Mouse (Mus musculus) C2C12 (cell line): ENCODE measurements at regions not wholly inside any gene's neighbourhood (a gene's known extent, or its start where the extent isn't known, plus 50 kb on each side); places are given as distances from the start of the nearest gene placed in this dataset.

ENCODE experiments used
- H3K27me3 ChIP-seq: one replicate; pipeline ENCODE4 v1.6.1; 2011; ENCODE audit not compliant: control insufficient read depth, insufficient read depth, insufficient read length
- H3K36me3 ChIP-seq: one replicate; pipeline ENCODE4 v1.6.1; 2011; ENCODE audit not compliant: control insufficient read depth, insufficient read depth
- H3K4me3 ChIP-seq: one replicate; pipeline ENCODE4 v1.5.1; 2011; ENCODE audit warnings: mild to moderate bottlenecking, control low read depth; ENCODE audit not compliant: poor library complexity, insufficient read depth, severe bottlenecking
- H3K79me2 ChIP-seq: one replicate; pipeline ENCODE4 v1.6.1; 2011; ENCODE audit not compliant: control insufficient read depth, insufficient read depth
- H3K79me3 ChIP-seq: one replicate; pipeline ENCODE4 v1.6.1; 2011; ENCODE audit warnings: low read depth, control low read depth
- H3ac ChIP-seq: one replicate; pipeline ENCODE3; 2011; ENCODE audit warnings: low read depth; ENCODE audit not compliant: control insufficient read depth, insufficient read length
- CEBPB ChIP-seq: IDR thresholded peaks from one replicate; pipeline ENCODE4 v1.6.1; 2011; ENCODE audit warnings: low read depth, mild to moderate bottlenecking, control low read depth, moderate library complexity
- CTCF ChIP-seq: IDR thresholded peaks from one replicate; pipeline ENCODE4 v1.5.1; 2011; ENCODE audit not compliant: control insufficient read depth, insufficient read depth, insufficient read length
- FOSL1 ChIP-seq: IDR thresholded peaks from one replicate; pipeline ENCODE4 v1.8.0; 2011; ENCODE audit warnings: mild to moderate bottlenecking, low read length; ENCODE audit not compliant: poor library complexity, insufficient read depth, severe bottlenecking
- MAX ChIP-seq: IDR thresholded peaks from one replicate; pipeline ENCODE4 v1.6.1; 2011; ENCODE audit warnings: mild to moderate bottlenecking, control low read depth
- MYOD1 ChIP-seq: IDR thresholded peaks from one replicate; pipeline ENCODE4 v1.6.1; 2011; ENCODE audit warnings: low read depth; ENCODE audit not compliant: control insufficient read depth, insufficient read length
- MYOG ChIP-seq: IDR thresholded peaks from one replicate; pipeline ENCODE4 v1.6.1; 2011; ENCODE audit not compliant: control insufficient read depth, insufficient read length; ENCODE audit errors: extremely low read depth
- USF1 ChIP-seq: IDR thresholded peaks from one replicate; pipeline ENCODE4 v1.6.1; 2011; ENCODE audit warnings: low read depth, mild to moderate bottlenecking, control low read depth, moderate library complexity

DNA sequence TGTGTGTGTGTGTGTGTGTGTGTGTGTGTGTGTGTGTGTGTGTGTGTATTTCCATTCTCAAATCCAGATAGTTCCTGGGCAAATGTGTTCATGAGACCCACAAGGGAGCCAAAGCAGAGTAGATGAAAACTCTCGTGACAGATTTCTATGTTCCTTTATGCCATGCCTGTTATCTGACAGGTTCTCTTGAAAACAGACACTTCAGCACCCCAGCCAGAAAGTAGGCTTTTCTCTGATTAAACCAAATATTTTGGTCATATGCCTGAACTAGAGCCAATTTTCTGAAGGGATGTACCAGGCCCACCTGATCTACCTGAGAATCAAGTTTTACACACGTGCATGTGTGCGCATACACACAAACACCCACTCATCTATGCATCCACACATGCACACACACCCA lies 95.5 kb downstream of the Psat1 start:
- Histone ChIP-seq H3K4me3 (no peak overlapping the region), H3K79me3 (no peaks in the 10 kb centered on the region), H3ac (no peak overlapping the region), H3K27me3 (no peaks in the 10 kb centered on the region), H3K79me2 (no peaks in the 10 kb centered on the region), H3K36me3 (no peaks in the 10 kb centered on the region)
- no peak for TF ChIP-seq MAX
- TF ChIP-seq MYOG: no peak
- TF ChIP-seq USF1: no peak
- TF ChIP-seq MYOD1: no peak
- TF ChIP-seq CEBPB: no peak
- TF ChIP-seq FOSL1: no peak
- no peak for TF ChIP-seq CTCF

DNA sequence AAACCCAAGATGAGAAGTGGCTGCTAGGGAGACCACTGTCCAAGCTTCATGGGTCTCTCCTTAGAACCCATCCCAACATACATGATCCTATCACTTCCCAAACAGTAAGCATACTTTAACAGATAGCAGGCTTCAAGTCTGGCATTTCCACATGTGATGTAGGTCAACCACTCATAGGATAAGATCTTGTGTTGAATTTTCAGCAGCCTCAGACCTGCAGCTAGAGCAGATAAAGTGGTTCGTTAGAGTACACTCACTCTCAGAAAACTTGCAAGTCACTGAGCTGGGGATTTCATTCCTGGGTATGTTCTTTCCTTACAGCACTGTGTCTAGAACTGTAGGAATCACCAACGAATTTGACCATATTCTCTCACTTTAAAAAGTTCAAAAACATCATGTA lies 96.4 kb downstream of the Psat1 start:
- Histone ChIP-seq H3ac (no peak overlapping the region), H3K36me3 (no peaks in the 10 kb centered on the region), H3K27me3 (no peaks in the 10 kb centered on the region), H3K79me2 (no peaks in the 10 kb centered on the region), H3K4me3 (no peak overlapping the region), H3K79me3 (no peaks in the 10 kb centered on the region)
- TF ChIP-seq CTCF: no peak

GRCm38 (mm10) chr19:15849235-15849634 lies 97.9 kb downstream of the Psat1 start:
- no peaks in the 10 kb centered on the region for H3K36me3 ChIP-seq
- no peak overlapping the region for H3ac ChIP-seq
- no peaks in the 10 kb centered on the region for H3K79me3 ChIP-seq
- H3K27me3 ChIP-seq: no peaks in the 10 kb centered on the region
- TF ChIP-seq FOSL1: no peak
- TF ChIP-seq CEBPB: no peak
- TF ChIP-seq CTCF: no peak
- no peak for TF ChIP-seq MAX
- no peak for TF ChIP-seq MYOD1
- no peak for TF ChIP-seq MYOG
- TF ChIP-seq USF1: no peak
- no peaks in the 10 kb centered on the region for H3K79me2 ChIP-seq
- H3K4me3 ChIP-seq: no peak overlapping the region

GRCm38 (mm10) chr19:15838327-15838726 lies 108.8 kb downstream of the Psat1 start:
- Histone ChIP-seq H3K36me3 (no peaks in the 10 kb centered on the region), H3K4me3 (no peak overlapping the region), H3K79me3 (no peaks in the 10 kb centered on the region), H3ac (no peak overlapping the region), H3K79me2 (no peaks in the 10 kb centered on the region), H3K27me3 (no peaks in the 10 kb centered on the region)
- no peak for TF ChIP-seq USF1
- no peak for TF ChIP-seq MYOG
- no peak for TF ChIP-seq MYOD1
- TF ChIP-seq CTCF: no peak
- TF ChIP-seq MAX: no peak
- no peak for TF ChIP-seq FOSL1
- no peak for TF ChIP-seq CEBPB

- Histone ChIP-seq H3K4me3 (no peak overlapping the region), H3K79me3 (no peaks in the 10 kb centered on the region), H3ac (no peak overlapping the region), H3K27me3 (no peaks in the 10 kb centered on the region), H3K79me2 (no peaks in the 10 kb centered on the region), H3K36me3 (no peaks in the 10 kb centered on the region)
- no peak for TF ChIP-seq MYOD1
- no peak for TF ChIP-seq MYOG
- no peak for TF ChIP-seq CEBPB
- TF ChIP-seq MAX: no peak
- no peak for TF ChIP-seq FOSL1
- TF ChIP-seq USF1: no peak
- TF ChIP-seq CTCF: no peak
Observed at GRCm38 (mm10) chr19:15837715-15838175, 109.4 kb downstream of the Psat1 start.

GRCm38 (mm10) chr19:15836956-15837714 lies 110.0 kb downstream of the Psat1 start:
- Histone ChIP-seq H3K4me3 (no peak overlapping the region), H3K36me3 (no peaks in the 10 kb centered on the region), H3K27me3 (no peaks in the 10 kb centered on the region), H3K79me3 (no peaks in the 10 kb centered on the region), H3ac (no peak overlapping the region), H3K79me2 (no peaks in the 10 kb centered on the region)
- TF ChIP-seq MYOD1: no peak
- TF ChIP-seq MAX: no peak
- no peak for TF ChIP-seq CEBPB
- TF ChIP-seq FOSL1: no peak
- TF ChIP-seq MYOG: no peak
